Mouse (Mus musculus): Measurements from ENCODE around the gene Prkag2.

Gene Prkag2

DNA sequence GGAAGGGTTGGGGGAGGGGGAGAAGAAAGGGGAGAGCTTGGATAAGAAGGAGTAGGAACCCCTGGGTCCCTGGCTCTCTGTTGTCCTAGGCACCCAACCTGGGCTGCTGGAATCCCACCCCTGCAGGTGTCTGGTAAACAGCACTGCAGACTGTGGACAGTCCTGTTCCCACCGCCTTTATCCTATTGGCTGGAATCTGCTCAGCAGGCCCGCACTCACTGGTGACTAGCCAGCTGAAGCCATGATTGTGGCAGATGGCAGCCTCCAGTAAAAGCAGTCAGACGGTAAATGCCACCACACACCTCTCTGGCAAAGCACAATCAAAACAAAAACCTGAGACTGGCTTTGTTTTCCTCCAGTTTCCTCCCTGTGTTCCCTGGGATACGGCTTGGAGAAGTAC is 45.2 kb downstream of the Prkag2 start:
- Histone ChIP-seq H3K9me3 (ENCODE audit: low read length) (no peaks in the 10 kb centered on the region), H3K36me3 (ENCODE audit: insufficient read depth, low read length) (no peaks in the 10 kb centered on the region), H3K27me3 (ENCODE audit: insufficient read depth, low read length) (peaks cover 16% of the 10 kb centered on the region; the same call in 1 of the 2 replicates), H3K4me3 (replicated peaks; ENCODE audit: low read length) (no peak overlapping the region), H3K4me1 (replicated peaks; ENCODE audit: low read depth, low read length) (peaks cover 19% of the 10 kb centered on the region)
- TF ChIP-seq POU5F1 (IDR thresholded peaks at IDR 0.05; ENCODE audit: borderline replicate concordance, low read length) (no peak), CTCF (conservative IDR thresholded peaks at IDR 0.05; ENCODE audit: low read length) (no peak), NANOG (IDR thresholded peaks at IDR 0.05; ENCODE audit: borderline replicate concordance, low read length) (no peak)

DNA sequence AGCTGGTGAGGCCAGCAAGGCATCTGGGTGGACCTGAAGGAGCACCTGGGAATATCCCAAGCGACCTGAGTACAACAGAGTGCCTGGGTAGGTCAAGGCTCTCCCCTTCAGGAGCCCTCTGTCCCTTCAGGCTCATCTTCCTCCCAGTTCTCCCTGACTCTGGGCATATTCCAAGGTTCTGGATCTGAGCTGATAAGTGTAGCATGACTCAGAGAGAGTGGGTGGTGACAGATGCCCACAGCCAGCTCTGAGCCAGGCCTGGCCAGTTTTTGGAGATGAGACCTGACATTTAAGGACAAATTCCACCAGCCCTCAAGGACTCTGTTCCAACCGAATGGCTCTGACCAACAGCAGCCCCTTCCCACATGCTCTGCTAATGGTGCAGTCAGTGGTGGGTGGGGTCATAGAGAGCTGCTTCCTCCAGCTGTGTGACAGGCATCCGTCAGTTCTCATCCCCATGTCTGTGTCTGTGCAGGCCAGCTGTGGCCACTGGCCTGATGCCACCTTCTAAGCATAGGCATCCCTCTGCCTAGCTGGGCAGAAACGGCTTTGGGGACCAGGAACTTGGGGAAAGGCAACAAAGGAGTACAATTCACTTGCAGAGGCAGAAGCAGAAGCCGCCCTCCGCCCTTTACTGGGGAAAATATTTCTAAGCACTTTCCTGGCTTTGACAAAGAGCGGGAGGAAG is 46.3 kb downstream of the Prkag2 start:
- Histone ChIP-seq H3K27me3 (ENCODE audit: insufficient read depth, low read length) (peaks cover 15% of the 10 kb centered on the region; the same call in 1 of the 2 replicates), H3K9me3 (ENCODE audit: low read length) (no peaks in the 10 kb centered on the region), H3K4me1 (replicated peaks; ENCODE audit: low read depth, low read length) (peaks cover 14% of the 10 kb centered on the region), H3K4me3 (replicated peaks; ENCODE audit: low read length) (no peak overlapping the region), H3K36me3 (ENCODE audit: insufficient read depth, low read length) (no peaks in the 10 kb centered on the region)
- TF ChIP-seq NANOG (IDR thresholded peaks at IDR 0.05; ENCODE audit: borderline replicate concordance, low read length) (no peak), POU5F1 (IDR thresholded peaks at IDR 0.05; ENCODE audit: borderline replicate concordance, low read length) (no peak), CTCF (conservative IDR thresholded peaks at IDR 0.05; ENCODE audit: low read length) (no peak)

GRCm38 (mm10) chr5:25050827-25051226 is 49.6 kb downstream of the Prkag2 start:
- no peaks in the 10 kb centered on the region for H3K9me3 ChIP-seq (ENCODE audit: low read length)
- H3K4me1 ChIP-seq (replicated peaks; ENCODE audit: low read depth, low read length): peaks cover 9% of the 10 kb centered on the region; the same call in 1 of the 2 replicates
- H3K27me3 ChIP-seq (ENCODE audit: insufficient read depth, low read length): peaks cover 15% of the 10 kb centered on the region; the same call in 1 of the 2 replicates
- H3K4me3 ChIP-seq (replicated peaks; ENCODE audit: low read length): no peak overlapping the region
- TF ChIP-seq CTCF (conservative IDR thresholded peaks at IDR 0.05; ENCODE audit: low read length): no peak
- no peak for TF ChIP-seq NANOG (IDR thresholded peaks at IDR 0.05; ENCODE audit: borderline replicate concordance, low read length)
- no peak for TF ChIP-seq POU5F1 (IDR thresholded peaks at IDR 0.05; ENCODE audit: borderline replicate concordance, low read length)
- no peaks in the 10 kb centered on the region for H3K36me3 ChIP-seq (ENCODE audit: insufficient read depth, low read length)

DNA sequence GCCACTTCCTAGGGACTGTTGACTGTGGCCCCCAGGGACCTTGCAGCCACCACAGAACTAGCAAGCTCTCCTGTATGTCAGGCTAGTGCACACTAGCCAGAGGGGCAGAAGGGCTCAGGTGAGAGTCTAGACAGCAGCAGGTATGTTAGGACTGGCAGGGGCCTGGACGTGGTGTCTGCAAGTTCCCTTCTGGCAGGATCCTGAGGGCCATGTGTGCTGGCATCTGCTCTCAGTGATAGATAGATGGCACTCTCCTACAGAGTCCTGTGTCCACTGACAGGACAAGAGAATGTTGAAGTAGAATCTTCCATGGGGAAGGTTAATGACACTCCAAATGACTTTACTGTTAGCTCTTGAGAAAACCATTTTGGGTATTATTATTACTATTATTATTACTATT is 52.8 kb downstream of the Prkag2 start:
- TF ChIP-seq CTCF (conservative IDR thresholded peaks at IDR 0.05; ENCODE audit: low read length): no peak
- H3K4me1 ChIP-seq (replicated peaks; ENCODE audit: low read depth, low read length): no peaks in the 10 kb centered on the region
- no peak overlapping the region for H3K4me3 ChIP-seq (replicated peaks; ENCODE audit: low read length)

DNA sequence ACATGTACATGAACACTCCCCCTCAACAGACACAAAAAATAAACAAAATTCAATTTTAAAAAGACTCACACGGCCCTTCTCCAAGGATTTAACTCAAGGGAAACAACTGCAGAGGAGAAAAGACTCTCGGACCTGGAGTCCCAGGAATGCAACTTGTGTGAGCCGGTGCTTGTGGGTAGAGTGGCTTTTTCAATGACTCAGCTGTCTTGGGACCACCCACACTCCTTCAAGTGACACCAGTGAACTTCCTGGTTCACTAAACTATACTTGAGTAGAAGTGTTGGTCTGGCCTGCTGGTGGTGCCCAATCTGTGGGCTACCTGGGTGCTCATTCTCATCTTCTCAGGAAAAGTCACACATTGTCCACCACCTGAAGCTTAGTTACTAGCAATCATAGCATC is 53.7 kb downstream of the Prkag2 start:
- Histone ChIP-seq H3K9me3 (ENCODE audit: low read length) (no peaks in the 10 kb centered on the region), H3K27me3 (ENCODE audit: insufficient read depth, low read length) (peaks cover 4% of the 10 kb centered on the region; the same call in 1 of the 2 replicates), H3K4me3 (replicated peaks; ENCODE audit: low read length) (no peak overlapping the region), H3K4me1 (replicated peaks; ENCODE audit: low read depth, low read length) (no peaks in the 10 kb centered on the region), H3K36me3 (ENCODE audit: insufficient read depth, low read length) (no peaks in the 10 kb centered on the region)
- no peak for TF ChIP-seq NANOG (IDR thresholded peaks at IDR 0.05; ENCODE audit: borderline replicate concordance, low read length)
- TF ChIP-seq POU5F1 (IDR thresholded peaks at IDR 0.05; ENCODE audit: borderline replicate concordance, low read length): no peak

More for the DNA sequence above, 52.8 kb downstream of the Prkag2 start:
- Histone ChIP-seq H3K27me3 (ENCODE audit: insufficient read depth, low read length) (peaks cover 4% of the 10 kb centered on the region; the same call in 1 of the 2 replicates), H3K9me3 (ENCODE audit: low read length) (no peaks in the 10 kb centered on the region), H3K36me3 (ENCODE audit: insufficient read depth, low read length) (no peaks in the 10 kb centered on the region)

DNA sequence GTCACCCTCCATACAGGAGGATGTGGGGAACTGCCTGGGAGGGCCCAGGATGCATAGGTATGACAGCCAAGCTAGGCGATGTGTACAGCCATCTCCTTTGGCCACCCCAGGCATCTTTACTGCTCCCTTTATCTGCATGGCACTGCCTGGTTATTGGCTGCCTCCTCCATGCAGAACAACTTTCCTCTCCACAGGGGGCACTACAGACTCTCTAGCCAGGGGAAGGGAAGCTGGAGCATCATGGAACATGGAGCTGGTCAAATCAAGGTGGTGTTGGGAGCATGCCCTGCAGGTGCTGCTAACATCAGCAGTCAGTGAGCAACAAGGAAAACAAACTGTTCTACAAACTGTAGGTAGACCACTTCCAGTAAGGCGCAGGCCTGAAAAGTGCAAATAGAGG is 56.4 kb downstream of the Prkag2 start:
- Histone ChIP-seq H3K4me1 (replicated peaks; ENCODE audit: low read depth, low read length) (no peaks in the 10 kb centered on the region), H3K4me3 (replicated peaks; ENCODE audit: low read length) (no peak overlapping the region), H3K36me3 (ENCODE audit: insufficient read depth, low read length) (no peaks in the 10 kb centered on the region), H3K9me3 (ENCODE audit: low read length) (no peaks in the 10 kb centered on the region), H3K27me3 (ENCODE audit: insufficient read depth, low read length) (no peaks in the 10 kb centered on the region)
- TF ChIP-seq CTCF (conservative IDR thresholded peaks at IDR 0.05; ENCODE audit: low read length) (no peak), NANOG (IDR thresholded peaks at IDR 0.05; ENCODE audit: borderline replicate concordance, low read length) (no peak), POU5F1 (IDR thresholded peaks at IDR 0.05; ENCODE audit: borderline replicate concordance, low read length) (no peak)

- Histone ChIP-seq H3K36me3 (ENCODE audit: insufficient read depth, low read length) (no peaks in the 10 kb centered on the region), H3K27me3 (ENCODE audit: insufficient read depth, low read length) (no peaks in the 10 kb centered on the region), H3K4me3 (replicated peaks; ENCODE audit: low read length) (no peak overlapping the region), H3K9me3 (ENCODE audit: low read length) (no peaks in the 10 kb centered on the region), H3K4me1 (replicated peaks; ENCODE audit: low read depth, low read length) (no peaks in the 10 kb centered on the region)
- TF ChIP-seq NANOG (IDR thresholded peaks at IDR 0.05; ENCODE audit: borderline replicate concordance, low read length): no peak
- TF ChIP-seq POU5F1 (IDR thresholded peaks at IDR 0.05; ENCODE audit: borderline replicate concordance, low read length): no peak
- no peak for TF ChIP-seq CTCF (conservative IDR thresholded peaks at IDR 0.05; ENCODE audit: low read length)
Measured at GRCm38 (mm10) chr5:25041947-25042346, 58.5 kb downstream of the Prkag2 start.

DNA sequence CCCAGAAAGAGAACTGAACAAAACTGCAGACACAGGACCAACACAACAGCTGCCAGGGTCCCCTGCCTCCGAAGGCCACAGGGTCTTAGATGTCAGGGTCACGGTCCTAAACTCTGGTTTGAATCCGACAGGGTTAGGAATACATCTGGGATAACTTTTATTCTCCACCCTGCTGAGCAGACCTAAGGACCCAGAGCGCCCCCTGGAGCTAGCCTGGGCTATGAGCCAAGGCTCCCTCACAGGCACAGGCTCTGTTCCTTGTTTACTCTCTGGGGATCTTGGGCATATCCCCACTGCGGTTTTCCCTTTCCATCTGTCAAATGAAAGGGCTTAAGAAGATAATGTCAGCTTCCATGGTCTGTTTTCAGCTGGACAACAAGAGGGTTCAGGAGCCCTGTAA is 59.1 kb downstream of the Prkag2 start:
- H3K36me3 ChIP-seq (ENCODE audit: insufficient read depth, low read length): no peaks in the 10 kb centered on the region
- H3K4me1 ChIP-seq (replicated peaks; ENCODE audit: low read depth, low read length): no peaks in the 10 kb centered on the region
- no peaks in the 10 kb centered on the region for H3K27me3 ChIP-seq (ENCODE audit: insufficient read depth, low read length)
- TF ChIP-seq CTCF (conservative IDR thresholded peaks at IDR 0.05; ENCODE audit: low read length) (peak; percentile 44), NANOG (IDR thresholded peaks at IDR 0.05; ENCODE audit: borderline replicate concordance, low read length) (no peak), POU5F1 (IDR thresholded peaks at IDR 0.05; ENCODE audit: borderline replicate concordance, low read length) (no peak)
- H3K9me3 ChIP-seq (ENCODE audit: low read length): no peaks in the 10 kb centered on the region
- no peak overlapping the region for H3K4me3 ChIP-seq (replicated peaks; ENCODE audit: low read length)

GRCm38 (mm10) chr5:25040903-25041302 is 59.5 kb downstream of the Prkag2 start:
- H3K4me1 ChIP-seq (replicated peaks; ENCODE audit: low read depth, low read length): no peaks in the 10 kb centered on the region
- no peak overlapping the region for H3K4me3 ChIP-seq (replicated peaks; ENCODE audit: low read length)
- no peaks in the 10 kb centered on the region for H3K27me3 ChIP-seq (ENCODE audit: insufficient read depth, low read length)
- H3K36me3 ChIP-seq (ENCODE audit: insufficient read depth, low read length): no peaks in the 10 kb centered on the region
- no peaks in the 10 kb centered on the region for H3K9me3 ChIP-seq (ENCODE audit: low read length)
- TF ChIP-seq NANOG (IDR thresholded peaks at IDR 0.05; ENCODE audit: borderline replicate concordance, low read length): no peak
- TF ChIP-seq CTCF (conservative IDR thresholded peaks at IDR 0.05; ENCODE audit: low read length): no peak
- no peak for TF ChIP-seq POU5F1 (IDR thresholded peaks at IDR 0.05; ENCODE audit: borderline replicate concordance, low read length)

Data from E14TG2a.4 (cell line).